Mouse (Mus musculus) ES-Bruce4 (cell line): ENCODE results near the gene Calcb.

Experiments used
- CTCF ChIP-seq: IDR thresholded peaks from one replicate; pipeline ENCODE4 v1.8.1; 2011; ENCODE audit warnings: low read depth, low read length
- EP300 ChIP-seq: IDR thresholded peaks from 2 replicates; pipeline ENCODE4 v1.6.1; 2011; ENCODE audit warnings: low read depth, low read length; ENCODE audit not compliant: insufficient read depth
- POLR2A ChIP-seq: IDR thresholded peaks from one replicate; pipeline ENCODE4 v1.8.1; 2011; ENCODE audit warnings: low read length; ENCODE audit not compliant: insufficient read depth

- TF ChIP-seq CTCF (no peak), POLR2A (no peak), EP300 (no peak)
Measured at GRCm38 (mm10) chr7:114738166-114738565, 19.7 kb downstream of the Calcb start.
